ENCODE assay signal across 8 mouse cellular contexts in the genomic region with DNA sequence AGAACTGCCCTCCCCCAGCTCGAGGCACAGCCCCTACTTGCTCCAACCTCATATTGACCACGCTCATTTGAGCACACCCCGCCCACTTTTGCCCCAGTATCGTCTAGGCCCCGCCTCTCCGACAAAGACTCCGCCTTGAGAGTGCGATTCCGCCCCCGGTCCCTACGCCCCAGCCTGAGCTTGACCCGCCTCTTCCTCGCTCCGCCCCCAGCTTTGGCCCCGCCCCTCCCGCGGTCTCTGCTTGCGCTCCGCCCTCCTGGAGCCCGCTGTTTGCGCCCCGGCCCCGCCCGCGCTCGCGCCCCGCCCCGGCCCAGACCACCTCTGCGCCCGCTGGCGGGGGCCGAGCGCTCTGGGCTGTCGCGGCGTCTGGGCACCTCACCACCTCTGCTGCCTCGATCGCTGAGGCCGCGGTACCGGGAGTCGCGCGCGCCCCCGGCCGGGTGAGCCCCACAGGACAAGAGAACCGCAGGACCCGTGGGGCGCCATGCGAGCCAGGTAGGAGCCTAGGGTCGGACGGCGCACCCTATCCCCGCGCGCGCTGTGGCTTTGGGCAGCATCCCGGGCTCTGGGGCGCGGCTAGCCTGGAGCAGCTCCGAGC. TPM values are rescaled to one million over a fixed set of nuclear protein-coding genes. Genes with fewer than 3 reads are reported as not detected.
DNase-seq lines count a peak whose midpoint lies in the region; ATAC-seq and TF ChIP-seq lines count a peak whose summit lies in the region.

A gene (plus strand): TSS at position 313 of the 598 bp plus-strand sequence.

- H3K27ac ChIP-seq in forebrain, postnatal 0 days (ENCODE audit: low read depth, low read length): peak within 1 kb of the TSS; percentile 79
- H3K27ac ChIP-seq in neural tube, embryonic 14.5 days (ENCODE audit: low read depth, low read length): peak within 1 kb of the TSS; percentile 88
- peak within 1 kb of the TSS; percentile 40 for H3K27ac ChIP-seq in testis, adult 2 months (ENCODE audit: control insufficient read depth, insufficient read depth, low read depth, low read length)

- H3K9ac ChIP-seq in forebrain, postnatal 0 days: peak within 1 kb of the TSS; percentile 68
- H3K9ac ChIP-seq in neural tube, embryonic 14.5 days (replicated peaks; ENCODE audit: low read depth, low read length): peak within 1 kb of the TSS; percentile 91

- no peaks in the 10 kb centered on the region for H3K4me1 ChIP-seq in G1E (ENCODE audit: insufficient read depth, low read depth, low read length)
- H3K4me1 ChIP-seq in forebrain, postnatal 0 days (ENCODE audit: insufficient read depth): peaks cover 24% of the 10 kb centered on the region; the same call in 1 of the 2 replicates
- H3K4me1 ChIP-seq in neural tube, embryonic 14.5 days (ENCODE audit: control insufficient read depth, insufficient read depth, low read length): peaks cover 25% of the 10 kb centered on the region
- peaks cover 10% of the 10 kb centered on the region for H3K4me1 ChIP-seq in testis, adult 2 months (ENCODE audit: control insufficient read depth, insufficient read depth, low read length)

- intact Hi-C loops in heart, postnatal 36 days (cut with DNase I): loop anchor here (2.0 to 5.0 kb wide), 4 partner anchors 52 to 313 kb away; no protein-coding TSS in a partner anchor

- 1% methylated on average over 60 of the region's 63 CpGs for WGBS in forebrain, postnatal 0 days
- under 1% methylated on average over 59 of the region's 63 CpGs for WGBS in neural tube, embryonic 14.5 days

- H3K27me3 ChIP-seq in G1E (ENCODE audit: insufficient read depth, low read length): no peaks in the 10 kb centered on the region
- no peaks in the 10 kb centered on the region for H3K27me3 ChIP-seq in forebrain, postnatal 0 days (ENCODE audit: insufficient read depth, low read length)
- H3K27me3 ChIP-seq in neural tube, embryonic 14.5 days (ENCODE audit: control insufficient read depth, insufficient read depth, low read length): no peaks in the 10 kb centered on the region
- no peaks in the 10 kb centered on the region for H3K27me3 ChIP-seq in testis, adult 2 months (ENCODE audit: control insufficient read depth, insufficient read depth, low read length)

- H3K4me2 ChIP-seq in forebrain, postnatal 0 days (ENCODE audit: low read depth): peak within 1 kb of the TSS; percentile 74
- H3K4me2 ChIP-seq in neural tube, embryonic 14.5 days (ENCODE audit: low read depth, low read length): peak within 1 kb of the TSS; percentile 80

- no peaks in the 10 kb centered on the region for H3K36me3 ChIP-seq in G1E (replicated peaks)
- no peaks in the 10 kb centered on the region for H3K36me3 ChIP-seq in forebrain, postnatal 0 days (ENCODE audit: insufficient read depth)
- H3K36me3 ChIP-seq in neural tube, embryonic 14.5 days (ENCODE audit: control insufficient read depth, insufficient read depth, low read length): no peaks in the 10 kb centered on the region
- H3K36me3 ChIP-seq in testis, adult 2 months (ENCODE audit: control insufficient read depth, insufficient read depth, low read length): no peaks in the 10 kb centered on the region

- DNase-seq in G1E (ENCODE audit: low spot score): no peak
- DNase-seq in cerebellum, adult 8-10 months: peak; percentile 87
- peak; percentile 95 for DNase-seq in forebrain, postnatal 0 days
- peak; percentile 99 to 100 for DNase-seq in heart, postnatal 36 days
- DNase-seq in layer of hippocampus, adult 18-20 months (ENCODE audit: low spot score in 2 of 2): peak; percentile 94 to 96
- DNase-seq in lung, adult 18-20 months: peak; percentile 99 to 100

- no peak for ATAC-seq in G1E (ENCODE audit: extremely low read depth, insufficient number of reproducible peaks, low FRiP score, poor library complexity, severe bottlenecking)
- ATAC-seq in forebrain, postnatal 0 days: peak; percentile 86
- peak; percentile 93 for ATAC-seq in neural tube, embryonic 14.5 days (ENCODE audit: low read depth)

- TF ChIP-seq CTCF in G1E (IDR thresholded peaks at IDR 0.05; ENCODE audit: low read depth, low read length): no peak
- TF ChIP-seq CTCF in forebrain, postnatal 0 days (IDR thresholded peaks at IDR 0.05; ENCODE audit: low read depth): peak; percentile 27
- no peak for TF ChIP-seq CTCF in testis, adult 2 months (IDR thresholded peaks at IDR 0.05; ENCODE audit: control insufficient read depth, insufficient read depth, insufficient replicate concordance, low read depth, low read length)

- H3K4me3 ChIP-seq in G1E (ENCODE audit: low read depth, low read length): peak within 1 kb of the TSS; percentile 18; the same call in 1 of the 2 replicates
- peak within 1 kb of the TSS; percentile 72 for H3K4me3 ChIP-seq in forebrain, postnatal 0 days (ENCODE audit: low read depth, low read length)
- peak within 1 kb of the TSS; percentile 84 for H3K4me3 ChIP-seq in neural tube, embryonic 14.5 days (ENCODE audit: low read depth, low read length)
- peak within 1 kb of the TSS; percentile 86 for H3K4me3 ChIP-seq in testis, adult 2 months (ENCODE audit: control insufficient read depth, low read depth, low read length)

- H3K9me3 ChIP-seq in G1E (replicated peaks): peaks cover 88% of the 10 kb centered on the region
- no peaks in the 10 kb centered on the region for H3K9me3 ChIP-seq in forebrain, postnatal 0 days (ENCODE audit: low read length)
- H3K9me3 ChIP-seq in neural tube, embryonic 14.5 days (ENCODE audit: control insufficient read depth, low read length): no peaks in the 10 kb centered on the region

- TF ChIP-seq POLR2A in testis, adult 2 months (IDR thresholded peaks at IDR 0.05; ENCODE audit: control insufficient read depth, low read depth, low read length): no peak

RNA-seq across cellular contexts. Expression of the gene that starts here (rescaled TPM):
- not detected in 2 replicates for total RNA-seq in G1E (2014; fragmentation: Nextera tagmentation)
- not detected in 2 replicates for total RNA-seq in G1E (2017)
- not detected in 2 replicates for polyA plus RNA-seq in G1E (2012)
- 29.0 and 29.6 TPM in 2 replicates for total RNA-seq in forebrain, postnatal 0 days (2014; rRNA removed)
- polyA plus RNA-seq in forebrain, postnatal 0 days (2015; fragmentation: Nextera tagmentation; extraction: Ambion mirVana): 17.4 and 18.9 TPM in 2 replicates
- 10 to 100 TPM; 11.3 to 11.8 TPM for total RNA-seq in heart, postnatal 36 days (2021)
- 10 to 100 TPM; 23.4 to 23.6 TPM for total RNA-seq in layer of hippocampus, adult 18-20 months (2021)
- 12.4 and 18.5 TPM in 2 replicates for polyA plus RNA-seq in neural tube, embryonic 14.5 days (2014; fragmentation: Nextera tagmentation; extraction: Ambion mirVana)
- 2.6 and 3.0 TPM in 2 replicates for polyA plus RNA-seq in testis, adult 2 months (2012; rRNA removed)

Comparison
In these comparisons a context has a peak if more than half of its experiments do, and no peak if none do; other contexts are left out.
1. RNA of the gene that starts here (total RNA-seq): 29.0 to 29.6 TPM in forebrain, postnatal 0 days, 23.4 to 23.6 TPM in layer of hippocampus, adult 18-20 months and 11.3 to 11.8 TPM in heart, postnatal 36 days; not detected in G1E; every median in the first group is over 10 times any median in the second.
2. H3K4me3 ChIP-seq: peak in every context shown above with its lines; median percentile 86 in testis, adult 2 months; 84 in neural tube, embryonic 14.5 days; 72 in forebrain, postnatal 0 days; 18 in G1E.
3. Peak in every context shown above with its lines, with median percentiles within 50 percentile points of each other: H3K27ac ChIP-seq.